Mouse (Mus musculus) lung, adult 18-20 months (tissue): ENCODE measurements at regions not wholly inside any gene's neighbourhood (a gene's known extent, or its start where the extent isn't known, plus 50 kb on each side); places are given as distances from the start of the nearest gene placed in this dataset.
"Not testable (repeated sequence)": the region's sequence is repeated elsewhere in the genome, so short reads cannot be mapped to it uniquely, and the experiment has no call there.

Experiments
- DNase-seq, 2 experiments: peaks; one replicate each; pipeline ENCODE4 v3.0.0; 2022; ENCODE audit warnings: mixed read lengths in 2 of 2

DNA sequence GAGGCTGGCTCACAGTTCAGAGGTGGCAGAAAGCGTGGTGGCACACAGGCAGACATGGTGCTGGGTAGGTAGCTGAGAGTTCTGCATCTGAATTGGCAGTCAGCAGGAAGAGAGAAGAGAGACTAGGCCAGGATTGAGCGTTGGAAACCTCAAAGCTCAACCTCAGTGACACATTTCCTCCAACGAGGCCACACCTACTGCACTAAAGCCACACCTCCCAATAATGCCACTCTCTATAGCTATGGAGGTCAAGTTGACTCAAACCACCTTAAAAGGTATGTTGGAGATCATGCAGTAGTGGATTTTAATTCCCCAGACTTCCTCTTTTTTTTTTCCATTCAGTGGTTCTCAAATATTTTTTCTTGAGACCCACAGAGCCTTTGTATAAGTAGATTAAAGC lies 57.1 kb downstream of the Ccdc54 start:
- no peak for DNase-seq

DNA sequence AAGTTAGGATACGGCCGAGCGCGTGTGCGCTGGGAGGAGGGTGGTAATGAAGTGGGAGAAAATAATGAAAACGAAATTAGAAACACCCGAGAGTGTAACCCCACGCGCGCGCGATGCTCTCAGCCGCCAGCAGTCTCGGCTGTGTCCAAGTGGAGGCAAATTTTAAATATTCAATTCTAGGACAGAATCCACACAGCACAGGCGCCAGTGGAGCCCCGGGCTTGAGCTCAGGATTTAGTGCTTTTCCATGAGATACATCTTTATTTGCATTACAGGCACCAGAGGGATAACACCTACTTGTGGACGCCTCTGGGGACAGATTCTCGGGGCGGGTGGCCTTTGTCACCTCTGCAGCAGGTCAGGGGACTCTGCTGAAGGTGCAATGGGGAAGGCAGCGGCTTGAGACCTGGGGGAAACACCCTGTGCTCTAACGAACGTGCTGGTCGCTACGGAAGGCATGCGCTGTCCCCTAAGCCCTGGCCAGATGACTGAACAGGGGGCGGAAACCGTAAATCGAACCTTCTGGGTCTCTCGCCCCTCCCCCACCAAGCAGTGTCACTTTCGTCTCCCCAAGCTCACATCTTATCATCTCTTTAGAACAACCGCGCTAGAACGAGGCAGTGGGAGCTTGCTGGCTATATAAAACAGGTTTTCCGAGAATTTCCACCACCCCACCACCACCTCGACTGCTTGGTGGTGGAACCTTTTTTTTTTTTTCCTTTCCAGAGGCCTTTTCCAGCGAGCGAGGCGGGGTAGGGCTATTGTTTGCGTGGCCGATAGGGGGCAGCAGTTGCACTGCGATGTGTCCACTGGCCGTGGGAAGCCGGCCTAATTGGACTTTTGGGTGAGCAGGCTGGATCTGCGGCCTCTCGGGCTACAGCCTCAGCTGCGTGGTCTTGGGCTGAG lies 61.2 kb downstream of the Ccdc54 start:
- peak; percentile 87 to 90 for DNase-seq

DNA sequence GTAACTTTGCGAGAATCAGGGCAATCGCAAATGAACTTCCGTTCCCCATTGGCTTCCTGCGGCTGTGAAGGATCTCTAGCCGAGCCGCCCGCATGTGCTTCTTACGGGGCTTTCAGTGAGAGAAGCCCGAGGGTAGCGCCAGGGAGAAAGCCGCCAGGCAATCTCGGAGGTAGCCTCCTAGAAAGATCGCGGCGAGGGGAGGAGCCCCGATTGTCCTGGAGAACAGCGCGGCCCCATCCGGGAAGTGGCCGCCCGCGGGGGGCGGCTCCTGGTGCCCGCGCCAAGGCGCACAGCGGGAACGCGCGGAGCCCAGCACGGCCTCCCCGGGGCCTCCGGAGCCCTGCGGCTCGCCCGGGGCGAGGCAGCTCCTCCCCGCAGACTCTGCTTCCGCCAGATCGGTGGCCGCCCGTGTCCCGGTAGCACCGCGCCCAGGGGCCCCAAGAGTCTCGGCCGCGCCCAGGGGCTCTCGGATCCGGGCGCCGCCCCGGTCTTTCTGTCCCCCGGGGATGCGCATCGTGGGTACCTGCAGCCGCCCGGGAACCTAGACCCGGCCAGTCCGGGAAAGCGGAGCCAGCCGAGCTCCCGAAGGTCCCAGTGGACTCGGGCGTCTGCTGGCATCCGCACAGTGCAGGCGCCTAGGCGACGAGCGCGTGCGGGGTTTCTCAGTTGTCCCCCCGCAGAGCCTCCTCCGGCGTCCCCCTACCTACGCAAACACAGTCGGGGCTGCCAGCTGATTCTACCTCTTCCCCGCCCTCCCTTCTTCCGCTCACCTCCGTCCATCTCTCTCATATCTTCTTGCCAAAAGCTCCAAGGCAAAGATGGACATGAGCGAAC lies 62.1 kb downstream of the Ccdc54 start:
- DNase-seq: peak; percentile 83 to 87

DNA sequence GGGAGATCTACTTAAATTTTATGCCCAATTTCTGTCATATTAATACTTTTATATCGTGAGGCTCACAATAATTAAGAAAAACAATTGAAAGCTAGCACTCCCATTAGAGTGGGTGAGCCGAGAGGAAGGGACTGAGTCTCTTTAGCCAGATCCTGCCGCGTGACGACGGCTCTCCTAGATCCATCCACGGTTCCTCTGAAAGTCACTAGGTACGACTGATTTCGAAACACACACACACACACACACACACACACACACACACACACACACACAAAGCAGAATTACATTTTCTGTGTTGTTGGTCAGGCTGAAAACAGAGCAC lies 62.6 kb downstream of the Ccdc54 start:
- peak in 1 of 2 experiments; percentile 52 for DNase-seq

DNA sequence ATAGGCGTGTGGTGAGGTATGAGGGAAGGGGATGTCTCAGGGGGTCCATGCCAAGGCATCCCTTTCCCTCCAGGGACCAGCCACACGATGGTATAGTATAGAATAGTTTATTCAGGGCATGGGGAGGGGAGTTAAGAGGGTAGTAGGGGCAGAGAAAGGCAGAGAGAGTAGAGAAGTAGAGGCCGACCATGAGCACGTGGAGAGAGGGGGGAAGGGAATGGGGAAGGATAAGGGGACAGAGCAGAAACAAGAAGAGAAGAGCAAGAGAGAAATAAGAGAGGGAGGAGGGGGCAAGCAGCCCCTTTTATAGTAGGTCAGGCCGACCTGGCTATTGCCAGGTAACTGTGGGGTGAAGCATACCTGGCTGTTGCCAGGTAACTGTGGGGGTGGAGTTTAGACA lies 64.0 kb downstream of the Ccdc54 start:
- not testable (repeated sequence) for DNase-seq

DNA sequence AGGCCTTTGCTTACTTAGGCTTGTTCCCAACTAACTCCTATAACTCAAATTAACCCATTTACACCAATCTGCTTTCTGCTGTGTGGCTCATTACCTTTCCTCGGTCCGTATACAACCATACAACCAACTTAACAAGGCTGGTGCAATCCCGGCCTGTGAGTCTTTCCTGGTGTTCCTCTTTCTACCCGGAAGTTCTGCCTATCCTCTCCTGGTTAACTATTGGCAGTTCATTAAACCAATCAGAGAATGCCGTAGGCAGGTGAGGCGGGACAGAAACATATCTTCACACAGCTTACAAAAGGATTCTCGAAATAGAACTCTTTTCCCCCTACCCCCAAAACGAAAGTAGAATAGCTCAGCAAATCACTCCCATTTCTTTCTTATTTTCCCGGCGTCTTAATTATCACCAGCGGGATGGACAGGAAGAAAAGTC lies 65.0 kb downstream of the Ccdc54 start:
- peak; percentile 18 to 21 for DNase-seq

DNA sequence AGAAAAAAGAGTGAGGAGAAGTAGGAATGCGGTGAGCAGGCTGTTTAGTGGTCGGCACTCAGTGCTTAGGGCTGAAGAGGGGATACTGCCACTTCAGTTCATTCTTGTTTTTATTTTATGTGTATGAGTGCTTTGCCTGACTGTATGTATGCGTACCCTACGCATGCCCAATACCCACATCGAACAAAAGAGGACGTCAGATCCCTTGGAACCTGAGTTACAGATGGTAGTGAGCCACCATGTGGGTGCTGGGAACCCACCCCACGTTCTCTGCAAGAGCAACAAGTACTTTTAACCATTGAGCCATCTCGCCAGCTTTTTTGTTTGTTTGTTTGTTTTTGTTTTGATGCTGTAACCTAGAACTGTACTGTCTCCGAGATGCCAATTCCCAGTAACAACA lies 65.5 kb downstream of the Ccdc54 start:
- no peak for DNase-seq

DNA sequence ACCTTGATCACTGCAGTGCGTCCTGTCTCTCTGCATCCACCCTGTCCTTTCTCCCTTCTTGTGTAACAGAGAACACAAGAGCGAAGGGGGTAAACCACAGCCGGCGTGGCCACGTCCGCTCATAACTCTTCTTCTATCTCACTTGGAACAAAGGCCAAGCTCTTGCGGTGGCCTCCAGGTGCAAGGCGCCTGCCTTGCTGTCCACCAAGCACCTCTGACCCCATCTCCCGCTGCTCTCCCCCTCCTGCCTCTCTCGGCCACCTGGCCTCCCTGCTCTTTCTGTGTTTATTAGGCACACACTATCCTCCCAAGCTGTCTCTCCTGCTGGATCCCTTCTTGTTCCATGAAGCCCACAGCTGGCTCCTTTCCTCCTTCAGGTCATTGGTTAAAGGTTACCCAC lies 71.3 kb downstream of the Ccdc54 start:
- DNase-seq: no peak

DNA sequence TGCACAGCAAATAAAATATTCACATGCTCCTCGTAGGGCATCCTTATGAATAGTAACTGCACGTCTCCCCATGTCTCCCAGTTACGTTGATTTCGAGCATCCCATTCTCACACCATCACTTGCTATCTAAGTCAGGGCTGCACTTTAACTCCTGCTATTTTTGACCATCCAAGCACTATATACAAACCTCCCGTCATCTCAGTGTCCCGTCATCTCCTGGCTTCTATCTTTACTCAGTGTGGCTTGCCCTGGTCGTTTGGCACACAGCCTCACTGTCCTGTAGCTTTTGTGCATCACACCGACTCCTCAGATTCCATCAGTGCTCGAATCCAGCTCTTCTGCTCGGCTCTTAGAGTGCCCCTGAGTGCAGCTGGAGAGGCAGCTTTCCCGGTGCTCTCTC lies 74.4 kb downstream of the Ccdc54 start:
- no peak for DNase-seq

DNA sequence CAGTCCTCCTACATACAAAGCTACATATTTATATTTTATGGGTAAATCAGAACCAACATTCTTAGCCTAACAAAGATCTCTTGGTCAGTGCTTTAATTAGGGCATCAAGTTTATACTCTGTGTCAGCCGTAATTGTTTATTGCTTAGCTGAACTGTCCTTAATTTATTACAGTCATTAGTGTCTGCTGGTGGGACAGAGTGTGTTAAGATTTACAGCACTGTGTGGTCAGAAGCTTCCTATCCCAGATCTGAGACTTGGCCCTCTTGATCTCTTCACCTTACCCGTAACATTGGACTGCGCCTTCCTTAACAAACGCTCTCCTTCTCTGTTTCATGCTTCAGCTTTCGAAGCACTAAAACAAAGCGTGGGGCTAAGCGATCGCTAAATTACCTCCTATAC lies 75.9 kb downstream of the Ccdc54 start:
- no peak for DNase-seq

DNA sequence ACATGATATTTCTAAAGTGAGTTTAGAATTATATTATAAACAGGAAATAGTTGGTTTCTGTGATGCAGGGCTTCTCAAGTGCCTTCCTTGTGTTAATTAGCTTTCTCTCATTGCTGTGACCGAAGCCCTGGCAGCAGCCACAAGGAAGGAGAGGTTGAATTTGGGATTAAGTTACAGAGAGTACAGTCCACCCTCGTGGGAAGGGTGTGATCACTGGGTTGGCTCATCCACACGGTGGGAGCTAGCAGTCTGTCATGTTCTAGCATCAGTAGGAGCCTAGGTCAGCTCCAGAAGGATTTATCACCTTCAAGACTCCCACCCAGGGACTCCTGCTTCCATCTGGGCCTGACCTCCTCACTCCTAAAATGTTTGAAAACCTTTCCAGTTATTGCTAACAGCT lies 78.9 kb downstream of the Ccdc54 start:
- no peak for DNase-seq

DNA sequence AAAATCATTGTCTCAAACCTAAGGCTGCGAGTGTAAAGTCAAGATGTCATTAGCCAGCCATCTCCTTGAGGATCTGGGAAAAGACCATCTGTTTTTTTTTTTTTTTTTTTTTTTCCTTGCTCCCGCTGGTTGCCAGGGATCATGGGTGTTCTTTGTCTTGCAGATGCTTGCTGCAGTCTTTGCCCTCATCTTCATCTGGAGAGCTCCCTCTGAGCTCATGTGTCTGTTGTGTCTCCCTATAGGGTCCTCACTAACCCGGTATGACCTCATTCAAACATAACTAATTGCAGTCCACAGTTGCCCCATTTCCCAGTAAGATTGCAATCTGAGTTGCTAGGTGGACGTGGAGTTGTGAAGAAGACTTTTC lies 77.3 kb upstream of the Bbx start:
- no peak for DNase-seq

DNA sequence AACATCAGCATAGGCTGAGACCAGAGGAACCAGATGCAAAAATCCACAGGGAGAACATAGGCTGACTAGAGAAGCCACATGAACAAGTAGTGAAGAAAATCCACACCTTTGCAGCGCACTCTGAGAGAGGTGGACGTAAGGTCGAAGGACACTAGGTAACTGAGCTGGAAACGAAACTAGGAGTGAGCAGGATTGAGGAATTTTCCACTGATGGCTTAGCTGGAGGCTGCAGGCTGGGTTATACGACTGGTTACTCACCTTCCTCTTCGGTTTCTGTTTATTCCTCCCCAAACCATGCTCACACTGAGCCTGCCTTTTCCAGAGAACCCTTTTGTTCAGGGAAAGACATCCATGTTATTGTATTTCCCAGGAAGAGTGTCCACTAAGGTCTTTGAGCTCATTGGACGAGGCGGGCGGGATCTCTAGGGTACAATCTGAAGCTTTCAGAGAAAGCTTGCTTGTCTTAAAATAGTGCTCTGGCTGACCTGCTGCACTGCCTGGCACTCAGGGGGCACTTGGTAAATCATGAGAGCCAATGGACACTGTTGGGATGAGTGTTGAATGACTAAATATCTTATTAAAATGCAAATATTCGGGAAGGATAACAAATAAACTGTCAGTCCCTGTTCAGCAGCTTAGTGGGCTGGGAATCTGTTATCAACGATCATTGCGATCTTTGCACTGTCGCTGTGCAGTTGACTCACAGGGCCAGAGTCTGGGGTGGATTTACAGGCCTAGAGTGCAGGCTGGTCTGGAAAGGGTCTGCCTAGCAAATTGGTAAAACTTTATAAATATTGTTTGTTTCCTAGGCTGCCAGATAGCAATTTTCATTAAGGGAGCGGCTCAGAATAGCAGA lies 76.7 kb upstream of the Bbx start:
- no peak for DNase-seq

DNA sequence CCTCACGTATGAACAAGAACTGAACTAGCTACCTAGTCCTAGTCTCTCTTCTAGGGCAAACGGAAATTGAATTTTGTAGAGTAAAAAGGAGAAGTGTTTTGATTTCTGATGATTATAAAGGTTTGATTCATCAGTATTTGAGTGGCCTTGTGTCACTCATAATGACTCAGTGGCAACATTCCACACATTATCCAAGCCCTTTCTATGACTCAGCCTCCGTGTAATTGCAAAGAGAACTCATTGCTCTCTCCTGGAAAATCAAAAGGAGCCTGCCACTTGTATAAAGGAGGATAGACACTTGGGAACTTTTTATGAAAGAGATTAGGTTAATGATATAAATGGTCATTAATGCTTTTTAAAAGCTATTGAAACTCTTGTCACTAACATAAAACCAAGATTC lies 72.4 kb upstream of the Bbx start:
- no peak for DNase-seq

DNA sequence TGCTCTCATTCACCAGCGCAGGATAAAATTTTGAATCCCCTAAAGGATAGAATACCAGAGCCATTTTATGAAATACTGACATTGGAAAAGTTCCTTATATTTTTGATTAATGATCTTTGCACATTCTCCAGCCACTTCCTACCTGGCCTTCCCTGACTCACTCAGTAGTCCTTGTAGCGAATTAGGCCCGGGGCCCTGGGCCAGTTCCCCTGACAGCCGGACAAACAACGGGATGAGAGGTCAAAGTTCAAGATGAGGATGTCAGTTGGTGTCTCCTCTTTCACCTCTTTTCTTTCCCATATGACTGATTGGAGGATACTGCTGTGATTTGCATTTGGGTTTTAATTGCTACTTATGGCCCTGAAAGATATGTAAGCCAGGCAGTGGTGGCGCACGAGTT lies 66.7 kb upstream of the Bbx start:
- DNase-seq: no peak

DNA sequence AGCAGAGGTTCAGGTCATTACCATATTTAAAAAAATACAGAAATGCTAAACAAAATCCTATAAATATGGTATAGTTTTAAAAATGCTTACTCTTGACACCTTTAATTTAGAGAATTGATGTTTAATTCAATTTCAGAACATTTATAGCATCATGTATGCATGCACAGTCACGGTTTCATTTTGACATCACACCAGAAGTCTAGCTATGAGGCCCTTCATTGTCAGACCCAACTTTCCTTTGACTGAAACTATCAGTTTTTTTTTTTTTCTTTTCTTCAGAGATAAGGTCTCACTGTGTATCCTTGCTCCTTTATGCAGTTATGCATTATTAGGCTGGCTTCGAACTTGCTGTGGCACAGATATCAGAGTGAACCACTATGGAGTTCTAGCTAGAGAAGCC lies 61.5 kb upstream of the Bbx start:
- DNase-seq: no peak

DNA sequence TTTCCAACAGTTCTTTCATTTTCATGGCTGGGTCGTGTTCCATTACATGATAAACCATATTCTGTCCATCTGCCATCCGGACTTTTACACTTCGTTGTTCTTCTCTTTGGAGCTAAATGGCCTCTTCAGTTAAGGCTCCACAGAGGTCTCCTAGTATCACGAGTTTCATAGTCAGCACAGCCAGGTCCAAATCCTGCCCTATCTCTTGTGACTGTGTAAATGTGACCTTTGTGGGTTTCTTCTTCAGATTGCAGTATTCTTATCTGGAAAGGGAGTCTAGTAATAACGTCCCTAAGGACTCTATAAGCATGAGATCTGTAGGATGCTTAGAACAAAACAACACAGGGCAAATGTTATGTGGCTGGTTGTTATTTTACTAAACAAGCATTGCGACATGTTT lies 57.1 kb upstream of the Bbx start:
- DNase-seq: no peak

DNA sequence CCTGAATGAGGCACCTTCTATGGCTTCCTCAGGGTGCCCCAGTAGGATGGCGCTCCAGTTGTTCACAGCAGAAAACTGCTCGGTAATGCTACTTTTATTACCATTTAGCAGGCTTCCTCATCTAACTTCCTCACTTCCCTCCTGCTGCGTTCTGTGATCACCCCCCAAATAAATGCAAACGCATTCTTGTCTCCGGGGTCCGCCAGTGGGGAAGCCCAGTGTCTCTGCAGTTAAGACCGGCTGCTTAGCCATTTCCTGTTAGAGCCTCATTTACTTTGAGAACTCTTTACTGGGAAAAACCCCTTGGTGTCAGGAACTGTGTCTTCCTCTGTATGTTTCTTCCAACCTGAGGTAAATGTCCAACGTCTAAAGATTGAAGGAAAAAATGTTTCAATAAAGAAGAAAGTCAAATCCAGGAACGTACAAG lies 50.2 kb upstream of the Bbx start:
- DNase-seq: no peak
